Mouse (Mus musculus) forebrain, postnatal 0 days (tissue): ENCODE data around the gene Atl3. TPM values are rescaled to one million over a fixed set of nuclear protein-coding genes. Genes with fewer than 3 reads are reported as not detected.

ENCODE experiments used
- ATAC-seq: fragments of 200-750 bp; cut with Nextera tagmentation; 2 replicates; pipeline ENCODE4 v1.8.0; 2017; ENCODE audit warnings: mild to moderate bottlenecking, moderate library complexity
- DNase-seq: peaks from one replicate; pipeline ENCODE4 v3.0.0-alpha.2; 2015
- H3K27ac ChIP-seq: fragments of 300-500 bp; sonication (generic); 2 replicates; pipeline ENCODE4 v1.5.1; 2014; ENCODE audit warnings: low read depth, mild to moderate bottlenecking, antibody characterized with exemption, low read length, moderate library complexity, mixed read lengths
- H3K27me3 ChIP-seq: fragments of 300-500 bp; sonication (generic); 2 replicates; pipeline ENCODE4 v1.6.1; 2014; ENCODE audit warnings: mild to moderate bottlenecking, low read length, mixed read lengths; ENCODE audit not compliant: insufficient read depth
- H3K36me3 ChIP-seq: fragments of 300-500 bp; sonication (generic); 2 replicates; pipeline ENCODE4 v1.6.1; 2014; ENCODE audit warnings: mild to moderate bottlenecking, moderate library complexity; ENCODE audit not compliant: insufficient read depth
- H3K4me1 ChIP-seq: fragments of 300-500 bp; sonication (generic); 2 replicates; pipeline ENCODE4 v1.6.1; 2014; ENCODE audit warnings: antibody characterized with exemption; ENCODE audit not compliant: insufficient read depth
- H3K4me2 ChIP-seq: fragments of 300-500 bp; sonication (generic); 2 replicates; pipeline ENCODE4 v1.6.1; 2014; ENCODE audit warnings: low read depth, mild to moderate bottlenecking, moderate library complexity
- H3K4me3 ChIP-seq: fragments of 300-500 bp; sonication (generic); 2 replicates; pipeline ENCODE4 v1.5.1; 2014; ENCODE audit warnings: low read depth, low read length, mixed read lengths
- H3K9ac ChIP-seq: fragments of 300-500 bp; sonication (generic); 2 replicates; pipeline ENCODE4 v1.6.1; 2014; ENCODE audit warnings: mild to moderate bottlenecking
- H3K9me3 ChIP-seq: fragments of 300-500 bp; sonication (generic); 2 replicates; pipeline ENCODE4 v1.6.1; 2016; ENCODE audit warnings: low read length
- CTCF ChIP-seq: sonication (generic); IDR thresholded peaks from 2 replicates; pipeline ENCODE4 v1.5.1; 2016; ENCODE audit warnings: antibody characterized with exemption, control low read depth, low read depth
- WGBS: fragments of 180-500 bp; shearing (Covaris S2); extraction: QIAGEN DNeasy Blood & Tissue Kit; methylation state at CpG from one replicate; pipeline ENCODE4 v1.1.7; 2014; 5-methylcytosine and 5-hydroxymethylcytosine counted together
- polyA plus RNA-seq: library from polyadenylated mRNA; unstranded; fragments of >200 nt; fragmentation: Nextera tagmentation; extraction: Ambion mirVana; gene quantifications from 2 replicates; pipeline ENCODE4 v1.2.1, GENCODE M21; 2015
- total RNA-seq: library from RNA; depleted of rRNA; stranded (reverse); fragments of >200 nt; gene quantifications from 2 replicates; pipeline ENCODE4 v1.2.3, GENCODE M21; 2014; rRNA removed

Atl3 gene
- total and polyA plus RNA-seq, 2 experiments from 2014 or later = 4.2 to 18.3 TPM

DNA sequence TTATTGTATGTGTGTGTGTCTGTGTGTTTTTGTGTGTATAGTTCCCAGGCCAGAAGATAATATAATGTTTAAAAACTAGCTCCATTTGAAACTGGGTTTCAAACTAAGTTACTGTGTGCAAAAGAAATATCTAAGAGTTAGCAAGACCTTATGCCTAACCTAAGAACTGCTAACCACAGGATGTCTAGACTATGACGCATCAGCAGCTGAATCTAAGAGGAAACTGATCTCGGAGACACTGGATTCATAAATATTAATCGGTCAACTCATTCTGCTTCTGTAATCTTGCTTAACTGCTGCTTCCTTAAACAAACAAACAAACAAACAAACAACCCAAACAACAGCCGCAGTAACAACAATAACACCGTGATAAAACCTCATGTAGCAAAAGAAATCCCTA lies 75.8 kb downstream of the Atl3 start:
- TF ChIP-seq CTCF = no peak
- Histone ChIP-seq H3K27me3 (no peaks in the 10 kb centered on the region), H3K4me2 (no peak overlapping the region), H3K9me3 (no peaks in the 10 kb centered on the region), H3K36me3 (no peaks in the 10 kb centered on the region), H3K9ac (no peak overlapping the region), H3K4me3 (no peak overlapping the region), H3K27ac (no peak overlapping the region), H3K4me1 (no peaks in the 10 kb centered on the region)
- DNase-seq (no peak), ATAC-seq (no peak)
- WGBS = 82% methylated on average over 5 of the region's 5 CpGs

DNA sequence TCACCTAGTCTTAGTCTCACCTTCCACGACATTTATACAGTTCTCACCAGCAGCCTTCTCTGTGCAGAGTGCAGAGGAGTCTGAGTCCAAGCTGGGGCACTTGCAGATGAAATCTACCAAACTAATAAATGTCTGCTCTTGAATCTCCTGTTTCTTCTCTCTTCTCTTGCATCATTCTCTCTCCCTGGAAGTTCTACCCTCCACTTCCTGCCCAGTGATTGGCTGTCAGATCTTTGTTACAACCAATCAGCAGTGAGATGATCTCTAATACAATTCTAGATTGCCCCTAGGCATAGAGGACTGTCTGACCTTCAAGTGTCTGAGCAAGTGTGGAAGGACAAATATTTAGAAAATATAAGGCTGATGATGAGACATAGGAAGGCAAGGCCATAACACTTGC lies 82.3 kb downstream of the Atl3 start:
- Histone ChIP-seq H3K4me3 (no peak overlapping the region), H3K27me3 (no peaks in the 10 kb centered on the region), H3K9me3 (no peaks in the 10 kb centered on the region), H3K36me3 (no peaks in the 10 kb centered on the region), H3K4me1 (no peaks in the 10 kb centered on the region), H3K9ac (no peak overlapping the region), H3K27ac (no peak overlapping the region), H3K4me2 (no peak overlapping the region)
- 85% methylated on average over 1 of the region's 1 CpGs for WGBS
- no peak for TF ChIP-seq CTCF
- DNase-seq (no peak), ATAC-seq (no peak)

DNA sequence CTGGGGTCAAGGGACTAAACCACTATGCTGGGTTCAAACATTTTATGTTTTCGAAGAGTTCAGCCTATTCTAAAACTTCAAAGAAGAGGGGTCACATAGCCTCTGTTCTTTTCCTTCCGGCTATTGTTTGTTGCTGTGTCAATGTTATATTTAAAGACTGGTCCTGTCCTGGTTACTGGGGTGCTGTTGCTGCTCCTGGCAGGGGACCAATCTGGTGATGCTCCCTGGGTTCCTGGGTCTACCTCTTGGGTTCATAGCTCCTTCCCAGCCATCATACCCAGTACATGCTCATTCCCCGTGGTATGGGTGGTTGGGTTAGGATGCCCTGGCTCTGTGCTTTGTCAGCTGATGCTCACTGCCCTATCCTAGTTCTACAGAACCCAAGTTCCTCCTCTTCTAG lies 83.9 kb downstream of the Atl3 start:
- ATAC-seq (no peak), DNase-seq (no peak)
- H3K4me3 ChIP-seq = no peak overlapping the region
- H3K36me3 ChIP-seq = no peaks in the 10 kb centered on the region
- TF ChIP-seq CTCF = no peak
- no peak overlapping the region for H3K4me2 ChIP-seq
- H3K4me1 ChIP-seq = no peaks in the 10 kb centered on the region
- H3K27ac ChIP-seq = no peak overlapping the region
- 91% methylated on average over 3 of the region's 3 CpGs for WGBS
- no peaks in the 10 kb centered on the region for H3K27me3 ChIP-seq
- no peak overlapping the region for H3K9ac ChIP-seq
- H3K9me3 ChIP-seq = no peaks in the 10 kb centered on the region

DNA sequence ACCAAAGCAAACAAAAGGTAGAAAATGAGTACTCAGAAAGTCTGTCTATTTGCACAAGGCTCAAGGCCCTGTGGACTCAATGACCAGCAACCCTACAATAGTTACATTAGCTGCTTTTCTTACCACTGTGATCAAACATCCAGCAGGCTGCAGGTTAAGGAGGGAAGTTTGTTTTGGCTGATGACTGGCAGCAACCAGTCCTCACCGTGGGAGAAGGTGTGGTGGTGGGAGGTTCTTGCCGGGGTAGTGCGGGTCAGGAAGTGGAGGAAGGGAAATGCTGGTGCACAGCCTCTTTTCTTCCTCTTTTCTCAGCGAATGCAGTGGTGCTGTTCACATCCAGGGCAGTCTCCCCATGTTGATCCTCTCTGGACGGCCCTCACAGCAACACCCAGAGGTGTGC lies 87.2 kb downstream of the Atl3 start:
- ATAC-seq (no peak), DNase-seq (no peak)
- H3K27me3 ChIP-seq = no peaks in the 10 kb centered on the region
- no peaks in the 10 kb centered on the region for H3K9me3 ChIP-seq
- no peak overlapping the region for H3K27ac ChIP-seq
- no peak overlapping the region for H3K9ac ChIP-seq
- H3K4me3 ChIP-seq = no peak overlapping the region
- H3K4me1 ChIP-seq = no peaks in the 10 kb centered on the region
- no peak for TF ChIP-seq CTCF
- no peaks in the 10 kb centered on the region for H3K36me3 ChIP-seq
- 69% methylated on average over 5 of the region's 5 CpGs for WGBS
- H3K4me2 ChIP-seq = no peak overlapping the region

DNA sequence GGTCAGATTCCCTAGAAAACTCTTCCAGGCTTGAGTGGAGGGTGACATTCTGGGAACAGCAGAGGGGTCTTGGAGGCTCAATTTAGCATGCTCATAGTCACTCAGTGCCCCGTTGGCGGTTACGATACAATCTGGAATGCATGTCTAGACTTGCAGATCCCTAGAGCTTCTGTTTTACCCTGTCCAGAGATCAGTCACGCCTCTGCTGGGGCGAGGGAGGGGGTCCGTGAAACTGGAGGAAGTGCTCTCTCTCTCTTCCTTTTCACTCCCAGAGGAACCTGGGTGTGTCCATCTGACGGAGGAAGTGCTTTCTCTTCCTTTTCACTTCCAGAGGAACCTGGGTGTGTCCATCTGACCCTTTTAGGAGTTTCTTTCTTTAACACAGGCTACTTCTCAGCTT lies 89.3 kb downstream of the Atl3 start:
- Histone ChIP-seq H3K9me3 (no peaks in the 10 kb centered on the region), H3K4me1 (no peaks in the 10 kb centered on the region), H3K4me3 (no peak overlapping the region), H3K27me3 (no peaks in the 10 kb centered on the region), H3K4me2 (no peak overlapping the region), H3K36me3 (no peaks in the 10 kb centered on the region), H3K27ac (no peak overlapping the region), H3K9ac (no peak overlapping the region)
- 74% methylated on average over 7 of the region's 7 CpGs for WGBS
- DNase-seq = no peak
- ATAC-seq = no peak
- no peak for TF ChIP-seq CTCF

DNA sequence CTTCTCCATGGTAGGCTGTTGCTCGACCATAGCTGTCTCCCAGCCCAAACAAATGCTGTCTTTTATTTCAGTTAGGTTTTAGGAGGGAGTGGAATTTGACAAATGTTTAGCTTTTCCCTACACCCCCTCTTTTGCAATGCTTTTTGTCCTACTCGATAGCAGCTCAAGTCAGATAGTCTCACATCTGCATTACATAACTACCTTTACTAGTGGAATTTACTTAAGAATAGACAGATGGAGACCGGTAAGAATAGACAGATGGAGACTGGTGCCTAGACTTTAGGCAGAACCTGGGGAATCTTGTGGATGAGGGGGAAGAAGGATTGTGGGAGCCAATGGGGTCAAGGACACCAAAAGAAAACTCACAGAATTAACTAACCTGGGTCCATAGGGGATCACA lies 89.8 kb downstream of the Atl3 start:
- no peak for TF ChIP-seq CTCF
- Histone ChIP-seq H3K4me1 (no peaks in the 10 kb centered on the region), H3K9me3 (no peaks in the 10 kb centered on the region), H3K9ac (no peak overlapping the region), H3K27ac (no peak overlapping the region), H3K36me3 (no peaks in the 10 kb centered on the region), H3K4me3 (no peak overlapping the region), H3K4me2 (no peak overlapping the region), H3K27me3 (no peaks in the 10 kb centered on the region)
- DNase-seq = no peak
- WGBS = 82% methylated on average over 3 of the region's 3 CpGs
- no peak for ATAC-seq

DNA sequence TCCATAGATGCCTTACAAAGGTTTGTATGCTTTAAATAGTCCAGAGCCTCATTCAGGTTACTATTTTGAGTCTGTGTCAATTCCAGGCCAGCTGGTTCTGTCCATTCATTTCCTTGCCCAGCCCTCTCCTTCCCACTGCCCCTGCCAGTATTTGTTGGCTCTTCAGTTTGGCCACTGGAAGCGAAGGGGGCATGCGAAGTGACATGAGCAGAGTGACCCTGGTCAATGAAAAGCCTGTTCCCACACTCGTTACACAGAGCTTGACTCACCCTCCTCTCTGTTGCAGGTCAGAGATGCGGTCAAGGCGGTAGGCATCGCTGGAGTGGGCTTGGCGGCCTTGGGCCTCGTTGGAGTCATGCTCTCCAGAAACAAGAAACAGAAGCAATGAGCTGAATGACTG lies 91.4 kb downstream of the Atl3 start:
- Histone ChIP-seq H3K27me3 (no peaks in the 10 kb centered on the region), H3K27ac (no peak overlapping the region), H3K9ac (no peak overlapping the region), H3K4me1 (no peaks in the 10 kb centered on the region), H3K4me3 (no peak overlapping the region), H3K4me2 (no peak overlapping the region), H3K9me3 (no peaks in the 10 kb centered on the region), H3K36me3 (no peaks in the 10 kb centered on the region)
- no peak for DNase-seq
- 78% methylated on average over 8 of the region's 8 CpGs for WGBS
- no peak for ATAC-seq
- TF ChIP-seq CTCF = no peak

DNA sequence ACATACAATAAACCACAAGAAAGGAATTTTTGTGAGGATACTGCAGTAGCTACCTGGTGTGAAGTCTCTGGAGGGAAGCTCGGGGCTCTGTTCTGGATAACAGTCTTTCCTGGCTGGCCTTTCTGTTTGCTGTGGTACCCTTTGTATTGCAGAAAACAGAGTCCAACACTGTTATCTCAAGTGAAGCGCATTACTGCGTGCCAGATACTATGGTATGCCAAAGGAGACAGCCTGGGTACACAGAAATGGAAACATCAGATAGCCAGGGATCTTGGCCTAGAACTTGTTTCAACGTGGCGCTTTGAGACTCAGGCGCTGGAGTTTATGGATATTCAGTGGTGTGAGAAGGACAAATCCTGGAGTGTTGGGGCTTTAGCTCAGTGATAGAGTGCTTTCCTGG lies 91.9 kb downstream of the Atl3 start:
- no peaks in the 10 kb centered on the region for H3K4me1 ChIP-seq
- no peak overlapping the region for H3K27ac ChIP-seq
- DNase-seq (no peak), ATAC-seq (no peak)
- H3K9ac ChIP-seq = no peak overlapping the region
- H3K9me3 ChIP-seq = no peaks in the 10 kb centered on the region
- H3K27me3 ChIP-seq = no peaks in the 10 kb centered on the region
- H3K36me3 ChIP-seq = no peaks in the 10 kb centered on the region
- no peak for TF ChIP-seq CTCF
- no peak overlapping the region for H3K4me3 ChIP-seq
- H3K4me2 ChIP-seq = no peak overlapping the region
- 89% methylated on average over 6 of the region's 6 CpGs for WGBS

Other genes with a start within 250 kb of the Atl3 start
- 41.9 and 49.6 TPM in 2 replicates for gene Rcor2, start 226.7 kb upstream of the Atl3 start, total RNA-seq
- gene Rcor2, start 226.7 kb upstream of the Atl3 start, polyA plus RNA-seq = 13.7 and 14.5 TPM in 2 replicates
- gene Mark2, start 152.2 kb upstream of the Atl3 start, total RNA-seq = 35.8 and 38.7 TPM in 2 replicates
- 30.0 and 35.7 TPM in 2 replicates for gene Mark2, start 152.2 kb upstream of the Atl3 start, polyA plus RNA-seq
- 43.2 and 48.9 TPM in 2 replicates for gene Spindoc, start 111.0 kb upstream of the Atl3 start, total RNA-seq
- gene Spindoc, start 111.0 kb upstream of the Atl3 start, polyA plus RNA-seq = 16.4 and 20.8 TPM in 2 replicates
- gene 2700081O15Rik, start 76.4 kb upstream of the Atl3 start, total RNA-seq = 185 and 206 TPM in 2 replicates
- gene 2700081O15Rik, start 76.4 kb upstream of the Atl3 start, polyA plus RNA-seq = 24.3 and 29.9 TPM in 2 replicates
- 300 and 363 TPM in 2 replicates for gene Rtn3, start 10.8 kb upstream of the Atl3 start, total RNA-seq
- gene Rtn3, start 10.8 kb upstream of the Atl3 start, polyA plus RNA-seq = 533 and 637 TPM in 2 replicates
- gene Pla2g16, start 63.4 kb downstream of the Atl3 start, total RNA-seq = 4.8 and 6.6 TPM in 2 replicates
- 6.0 and 6.5 TPM in 2 replicates for gene Pla2g16, start 63.4 kb downstream of the Atl3 start, polyA plus RNA-seq
- 0.19 and 0.38 TPM in 2 replicates for gene Lgals12, start 113.2 kb downstream of the Atl3 start, total RNA-seq
- 0.10 and 0.21 TPM in 2 replicates for gene Lgals12, start 113.2 kb downstream of the Atl3 start, polyA plus RNA-seq
- gene Hrasls5, start 118.5 kb downstream of the Atl3 start, total RNA-seq = not detected in 2 replicates
- gene Hrasls5, start 118.5 kb downstream of the Atl3 start, polyA plus RNA-seq = 0.29 TPM in 1 of 2 replicates, not detected in the other
- not detected in 2 replicates for gene Slc22a19, start 217.3 kb downstream of the Atl3 start, total RNA-seq
- gene Slc22a19, start 217.3 kb downstream of the Atl3 start, polyA plus RNA-seq = 0.09 TPM in 1 of 2 replicates, not detected in the other